Mouse (Mus musculus) CH12.LX (cell line): ENCODE measurements around the gene Calr.

Source experiments
- CHD1 ChIP-seq: IDR thresholded peaks from 2 replicates; pipeline ENCODE4 v1.6.1; 2012; ENCODE audit warnings: low read depth, low read length, improper control_type of control experiment, inconsistent platforms
- CTCF ChIP-seq, 2 experiments: IDR thresholded peaks in 1 of 2; conservative IDR thresholded peaks in 1 of 2; 2 replicates each; pipeline ENCODE4 v1.5.1; 2011 to 2012; ENCODE audit warnings: low read depth in 2 of 2, low read length in 2 of 2, improper control_type of control experiment in 1 of 2, inconsistent platforms in 1 of 2, mild to moderate bottlenecking in 1 of 2, moderate library complexity in 1 of 2
- ELF1 ChIP-seq: IDR thresholded peaks from 2 replicates; pipeline ENCODE4 v1.6.1; 2014; ENCODE audit warnings: low read depth, mild to moderate bottlenecking, inconsistent platforms, low read length, improper control_type of control experiment
- EP300 ChIP-seq: IDR thresholded peaks from 2 replicates; pipeline ENCODE4 v1.6.1; 2011; ENCODE audit warnings: low read length, improper control_type of control experiment
- GABPA ChIP-seq: IDR thresholded peaks from 2 replicates; pipeline ENCODE4 v1.6.1; 2012; ENCODE audit warnings: low read depth, low read length, improper control_type of control experiment, inconsistent platforms; ENCODE audit not compliant: insufficient replicate concordance
- HCFC1 ChIP-seq: IDR thresholded peaks from 2 replicates; pipeline ENCODE4 v1.6.1; 2012; ENCODE audit warnings: low read depth, mild to moderate bottlenecking, inconsistent platforms, low read length, improper control_type of control experiment
- IRF4 ChIP-seq: IDR thresholded peaks from 2 replicates; pipeline ENCODE4 v1.6.1; 2014; ENCODE audit warnings: low read depth, mild to moderate bottlenecking, inconsistent platforms, low read length, improper control_type of control experiment
- POLR2A ChIP-seq: IDR thresholded peaks from 2 replicates; pipeline ENCODE4 v1.6.1; 2011; ENCODE audit warnings: low read depth, mild to moderate bottlenecking, improper control_type of control experiment, low read length
- RAD21 ChIP-seq: IDR thresholded peaks from 2 replicates; pipeline ENCODE4 v1.6.1; 2011; ENCODE audit warnings: low read depth, mild to moderate bottlenecking, low read length, improper control_type of control experiment, moderate library complexity
- UBTF ChIP-seq: IDR thresholded peaks from 2 replicates; pipeline ENCODE4 v1.6.1; 2012; ENCODE audit warnings: low read depth, mild to moderate bottlenecking, inconsistent platforms, low read length, improper control_type of control experiment, moderate library complexity

GRCm38 (mm10) chr8:84825636-84826035, 21.1 kb downstream of the Calr start:
- no peak for TF ChIP-seq RAD21
- no peak for TF ChIP-seq HCFC1
- TF ChIP-seq CHD1 = no peak
- no peak for TF ChIP-seq GABPA
- TF ChIP-seq POLR2A = no peak
- no peak for TF ChIP-seq CTCF (conservative IDR thresholded peaks at IDR 0.05 in 1 of 2, IDR thresholded peaks at IDR 0.05 in 1 of 2; ENCODE audit: low read depth in 2 of 2, low read length in 2 of 2)
- no peak for TF ChIP-seq EP300
- no peak for TF ChIP-seq IRF4
- no peak for TF ChIP-seq ELF1
- no peak for TF ChIP-seq UBTF
